Mouse (Mus musculus) Patski (cell line): ENCODE data around the gene Tmcc3. TPM values are rescaled to one million over a fixed set of nuclear protein-coding genes. Genes with fewer than 3 reads are reported as not detected.

Experiments
- ATAC-seq: fragments of 100-300 bp; one replicate; pipeline ENCODE4 v1.8.0; 2021
- CTCF ChIA-PET: fragments of 350-600 bp; sonication (Branson Sonifier 250); formaldehyde crosslinking; loops from one replicate; lab custom pipeline; 2022; ENCODE audit warnings: inconsistent platforms; lab: Charles Lee
- POLR2A ChIA-PET: fragments of 350-600 bp; sonication (Branson Sonifier 250); formaldehyde crosslinking; loops from one replicate; lab custom pipeline; 2022; ENCODE audit warnings: antibody characterized with exemption, inconsistent platforms; lab: Charles Lee
- DNase-seq: peaks from one replicate; pipeline ENCODE4 v3.0.0-alpha.2; 2011; ENCODE audit warnings: low read depth, low spot score
- H3K27me3 ChIP-seq: fragments of 371-371 bp; one replicate; pipeline ENCODE4 v1.5.1; 2021
- CTCF ChIP-seq: fragments of 100-300 bp; IDR thresholded peaks from one replicate; pipeline ENCODE4 v1.5.1; 2021
- in situ Hi-C: fragments of 300-500 bp; cut with MboI; formaldehyde crosslinking; loops from 3 replicates; pipeline ENCODE4 v1.11.1; 2018; ENCODE audit warnings: low pct_unique_long_range_greater_than_20kb, mixed read lengths
- polyA plus RNA-seq: library from polyadenylated mRNA; unstranded; gene quantifications from one replicate; pipeline ENCODE4 v1.2.3, GENCODE M21; 2021

The Tmcc3 gene
- polyA plus RNA-seq, 1 experiment from 2014 or later, result 6.7 TPM

- DNase-seq (no peak), ATAC-seq (no peak)
- in situ Hi-C loops, result no loop called here
- ChIA-PET POLR2A (interaction anchor here (0.6 kb wide), 1 partner anchor 267 kb away, joined by 3 read pairs; no protein-coding TSS in a partner anchor), CTCF (interaction anchor here (0.6 kb wide), 1 partner anchor 9 kb away, joined by 4 read pairs; no protein-coding TSS in a partner anchor)
- TF ChIP-seq CTCF, result no peak
- H3K27me3 ChIP-seq, result no peaks in the 10 kb centered on the region
Measured at GRCm38 (mm10) chr10:94347296-94347695, 35.5 kb downstream of the Tmcc3 start.

- no peak for ATAC-seq
- DNase-seq, result no peak
- in situ Hi-C loops, result no loop called here
- no peak for TF ChIP-seq CTCF
- H3K27me3 ChIP-seq, result no peaks in the 10 kb centered on the region
- POLR2A ChIA-PET, result no interaction called here
- CTCF ChIA-PET, result interaction anchor here (0.6 kb wide), 1 partner anchor 8 kb away, joined by 4 read pairs; no protein-coding TSS in a partner anchor
Measured at GRCm38 (mm10) chr10:94347959-94348358, 36.2 kb downstream of the Tmcc3 start.

- POLR2A ChIA-PET, result no interaction called here
- no peak for TF ChIP-seq CTCF
- CTCF ChIA-PET, result no interaction called here
- H3K27me3 ChIP-seq, result no peaks in the 10 kb centered on the region
- no peak for ATAC-seq
- DNase-seq, result no peak
- in situ Hi-C loops, result no loop called here
Measured at GRCm38 (mm10) chr10:94350207-94350606, 38.5 kb downstream of the Tmcc3 start.

- no peaks in the 10 kb centered on the region for H3K27me3 ChIP-seq
- ATAC-seq, result no peak
- ChIA-PET POLR2A (interaction anchor here (0.6 kb wide), 1 partner anchor 109 kb away, joined by 3 read pairs; no protein-coding TSS in a partner anchor), CTCF (interaction anchor here (0.9 kb wide), 1 partner anchor 9 kb away, joined by 3 read pairs; no protein-coding TSS in a partner anchor)
- no peak for DNase-seq
- no peak for TF ChIP-seq CTCF
- in situ Hi-C loops, result no loop called here
Measured at GRCm38 (mm10) chr10:94350896-94351661, 39.3 kb downstream of the Tmcc3 start.

GRCm38 (mm10) chr10:94352172-94352876, 40.6 kb downstream of the Tmcc3 start:
- no peak for DNase-seq
- in situ Hi-C loops, result no loop called here
- no peaks in the 10 kb centered on the region for H3K27me3 ChIP-seq
- ChIA-PET POLR2A (interaction anchor here (0.6 kb wide), 1 partner anchor 107 kb away, joined by 3 read pairs; no protein-coding TSS in a partner anchor), CTCF (no interaction called here)
- ATAC-seq, result no peak
- no peak for TF ChIP-seq CTCF

- in situ Hi-C loops, result no loop called here
- ChIA-PET CTCF (no interaction called here), POLR2A (no interaction called here)
- no peaks in the 10 kb centered on the region for H3K27me3 ChIP-seq
- ATAC-seq (no peak), DNase-seq (no peak)
- no peak for TF ChIP-seq CTCF
Measured at GRCm38 (mm10) chr10:94352877-94353853, 41.4 kb downstream of the Tmcc3 start.

- ChIA-PET CTCF (no interaction called here), POLR2A (no interaction called here)
- no peak for DNase-seq
- no peaks in the 10 kb centered on the region for H3K27me3 ChIP-seq
- TF ChIP-seq CTCF, result no peak
- in situ Hi-C loops, result no loop called here
- no peak for ATAC-seq
Measured at GRCm38 (mm10) chr10:94354005-94354404, 42.3 kb downstream of the Tmcc3 start.

GRCm38 (mm10) chr10:94354427-94354826, 42.7 kb downstream of the Tmcc3 start:
- no peak for DNase-seq
- no peaks in the 10 kb centered on the region for H3K27me3 ChIP-seq
- ChIA-PET POLR2A (no interaction called here), CTCF (no interaction called here)
- no peak for ATAC-seq
- no peak for TF ChIP-seq CTCF
- in situ Hi-C loops, result no loop called here

GRCm38 (mm10) chr10:94356504-94357169, 44.9 kb downstream of the Tmcc3 start:
- no peak for ATAC-seq
- no peak for TF ChIP-seq CTCF
- no peaks in the 10 kb centered on the region for H3K27me3 ChIP-seq
- no peak for DNase-seq
- CTCF ChIA-PET, result interaction anchor here (0.9 kb wide), 1 partner anchor 9 kb away, joined by 4 read pairs; no protein-coding TSS in a partner anchor
- in situ Hi-C loops, result no loop called here
- POLR2A ChIA-PET, result interaction anchor here (0.7 kb wide), 1 partner anchor 664 kb away, joined by 3 read pairs; no protein-coding TSS in a partner anchor

GRCm38 (mm10) chr10:94360664-94361063, 48.9 kb downstream of the Tmcc3 start:
- ChIA-PET CTCF (no interaction called here), POLR2A (no interaction called here)
- ATAC-seq, result no peak
- no peak for TF ChIP-seq CTCF
- DNase-seq, result no peak
- no peaks in the 10 kb centered on the region for H3K27me3 ChIP-seq
- in situ Hi-C loops, result no loop called here
